Mouse (Mus musculus): ENCODE results near the gene Icmt.

DNA sequence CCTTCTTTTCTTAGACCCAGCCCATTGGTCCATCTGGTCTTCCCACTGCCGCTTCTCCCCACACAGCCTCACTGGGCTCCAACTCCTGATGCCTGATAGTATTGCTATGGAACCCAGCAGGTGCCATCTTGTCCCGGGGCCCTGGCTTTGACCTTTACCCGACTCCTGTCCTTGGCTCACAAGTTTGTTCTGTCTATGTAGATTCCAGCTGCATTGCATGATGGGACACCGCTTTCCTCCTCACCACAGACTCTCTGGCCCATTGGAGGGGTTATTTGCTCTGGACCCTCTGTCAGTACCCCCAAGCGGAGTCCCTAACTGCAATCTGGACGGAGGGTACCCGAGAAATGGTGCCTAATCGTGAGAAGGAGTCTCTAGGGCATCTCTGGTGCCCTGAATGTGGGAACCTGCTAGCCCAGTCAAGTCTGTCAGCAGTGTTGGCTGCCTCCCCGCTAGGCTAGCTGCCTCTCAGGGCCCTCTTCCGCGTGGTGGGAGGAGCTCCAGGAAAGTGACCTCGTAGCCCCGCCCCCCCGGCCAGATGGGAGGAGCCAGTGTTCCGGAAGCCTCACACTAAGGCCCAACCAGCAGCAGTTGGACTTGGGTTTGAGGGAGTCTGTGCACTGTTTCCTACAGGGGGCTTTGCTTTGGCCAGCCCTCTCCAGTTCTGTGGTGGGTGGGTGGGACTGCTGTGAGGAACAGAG is 43.7 kb downstream of the Icmt start:
- TF ChIP-seq CTCF (IDR thresholded peaks at IDR 0.05; ENCODE audit: low read depth) (no peak), EP300 (IDR thresholded peaks at IDR 0.05; ENCODE audit: low read depth) (no peak)

Measured in liver, embryonic 14.5 days (tissue).